Mouse (Mus musculus) lung, embryonic 14.5 days (tissue): ENCODE measurements at regions not wholly inside any gene's neighbourhood (a gene's known extent, or its start where the extent isn't known, plus 50 kb on each side); places are given as distances from the start of the nearest gene placed in this dataset.

Experiments
- ATAC-seq: fragments of 200-750 bp; cut with Nextera tagmentation; 2 replicates; pipeline ENCODE4 v1.8.0; 2017; ENCODE audit warnings: mild to moderate bottlenecking, moderate TSS enrichment, moderate library complexity; ENCODE audit not compliant: insufficient read depth
- DNase-seq: peaks from one replicate; pipeline ENCODE4 v3.0.0-alpha.2; 2015
- H3K27ac ChIP-seq: fragments of 300-500 bp; sonication (generic); 2 replicates; pipeline ENCODE4 v1.5.1; 2014; ENCODE audit warnings: low read depth, mild to moderate bottlenecking, moderate library complexity
- H3K27me3 ChIP-seq: fragments of 300-500 bp; sonication (generic); 2 replicates; pipeline ENCODE4 v1.6.1; 2014; ENCODE audit warnings: low read length, control low read depth; ENCODE audit not compliant: insufficient read depth
- H3K36me3 ChIP-seq: fragments of 300-500 bp; sonication (generic); 2 replicates; pipeline ENCODE4 v1.6.1; 2014; ENCODE audit warnings: control low read depth; ENCODE audit not compliant: insufficient read depth
- H3K4me1 ChIP-seq: fragments of 300-500 bp; sonication (generic); 2 replicates; pipeline ENCODE4 v1.6.1; 2014; ENCODE audit warnings: antibody characterized with exemption, control low read depth; ENCODE audit not compliant: insufficient read depth
- H3K4me2 ChIP-seq: fragments of 300-500 bp; sonication (generic); 2 replicates; pipeline ENCODE4 v1.6.1; 2014; ENCODE audit warnings: mild to moderate bottlenecking
- H3K4me3 ChIP-seq: fragments of 300-500 bp; sonication (generic); 2 replicates; pipeline ENCODE4 v1.5.1; 2014; ENCODE audit warnings: low read depth, low read length
- H3K9ac ChIP-seq: fragments of 300-500 bp; sonication (generic); 2 replicates; pipeline ENCODE4 v1.6.1; 2014
- H3K9me3 ChIP-seq: fragments of 300-500 bp; sonication (generic); 2 replicates; pipeline ENCODE4 v1.6.1; 2016; ENCODE audit warnings: low read depth, low read length, control low read depth
- CTCF ChIP-seq: IDR thresholded peaks from 2 replicates; pipeline ENCODE4 v1.5.1; 2016; ENCODE audit warnings: antibody characterized with exemption, low read depth
- WGBS: fragments of 180-500 bp; shearing (Covaris S2); extraction: QIAGEN DNeasy Blood & Tissue Kit; methylation state at CpG from one replicate; pipeline ENCODE4 v1.1.7; 2014; 5-methylcytosine and 5-hydroxymethylcytosine counted together

DNA sequence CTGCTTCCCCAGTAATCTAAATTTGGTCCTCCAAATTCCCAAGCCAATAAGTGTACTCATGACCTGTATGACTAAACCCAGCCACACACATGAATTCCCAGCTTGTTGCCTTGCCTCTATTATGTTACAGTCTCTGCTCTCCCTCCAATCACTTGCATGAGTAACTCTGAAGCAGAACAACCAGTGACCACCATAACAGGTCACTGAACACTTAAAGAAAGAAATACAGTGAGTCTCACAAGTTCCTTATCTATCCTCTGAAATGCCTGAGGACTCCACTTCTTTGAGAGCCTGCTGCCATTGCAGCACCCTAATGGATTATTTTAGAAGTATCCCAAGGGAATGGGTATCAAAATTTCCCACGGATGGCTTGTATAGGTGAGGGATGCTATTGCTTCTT is 909.7 kb downstream of the Sorcs3 start:
- Histone ChIP-seq H3K27ac (no peak overlapping the region), H3K9ac (no peak overlapping the region), H3K9me3 (no peaks in the 10 kb centered on the region), H3K27me3 (no peaks in the 10 kb centered on the region), H3K4me1 (no peaks in the 10 kb centered on the region), H3K4me2 (no peak overlapping the region), H3K36me3 (no peaks in the 10 kb centered on the region), H3K4me3 (no peak overlapping the region)
- no peak for TF ChIP-seq CTCF
- 67% methylated on average over 1 of the region's 1 CpGs for WGBS
- ATAC-seq (no peak), DNase-seq (no peak)

DNA sequence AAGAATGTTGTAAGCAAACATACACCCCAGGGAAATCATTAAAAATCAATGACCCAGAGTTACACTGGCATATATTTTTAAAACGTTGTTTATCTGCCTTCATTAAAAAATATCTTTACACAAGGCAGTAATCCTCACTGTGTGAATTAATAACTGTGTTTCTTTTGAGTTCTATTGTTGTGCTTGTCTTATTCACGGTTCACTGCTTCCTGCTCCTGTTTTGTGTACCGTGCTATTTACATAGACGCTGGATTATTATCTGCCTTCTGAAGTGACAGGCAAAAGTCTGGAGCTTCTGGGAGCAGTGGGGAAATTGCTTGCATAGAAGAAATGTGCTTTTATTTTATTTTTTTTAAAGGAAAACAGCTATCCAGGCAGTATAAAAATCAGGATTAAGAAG is 925.8 kb downstream of the Sorcs3 start:
- no peaks in the 10 kb centered on the region for H3K9me3 ChIP-seq
- H3K4me2 ChIP-seq: no peak overlapping the region
- TF ChIP-seq CTCF: no peak
- DNase-seq (no peak), ATAC-seq (no peak)
- 58% methylated on average over 4 of the region's 4 CpGs for WGBS
- no peak overlapping the region for H3K4me3 ChIP-seq
- H3K27ac ChIP-seq: no peak overlapping the region
- no peak overlapping the region for H3K9ac ChIP-seq
- no peaks in the 10 kb centered on the region for H3K27me3 ChIP-seq
- no peaks in the 10 kb centered on the region for H3K4me1 ChIP-seq
- no peaks in the 10 kb centered on the region for H3K36me3 ChIP-seq

DNA sequence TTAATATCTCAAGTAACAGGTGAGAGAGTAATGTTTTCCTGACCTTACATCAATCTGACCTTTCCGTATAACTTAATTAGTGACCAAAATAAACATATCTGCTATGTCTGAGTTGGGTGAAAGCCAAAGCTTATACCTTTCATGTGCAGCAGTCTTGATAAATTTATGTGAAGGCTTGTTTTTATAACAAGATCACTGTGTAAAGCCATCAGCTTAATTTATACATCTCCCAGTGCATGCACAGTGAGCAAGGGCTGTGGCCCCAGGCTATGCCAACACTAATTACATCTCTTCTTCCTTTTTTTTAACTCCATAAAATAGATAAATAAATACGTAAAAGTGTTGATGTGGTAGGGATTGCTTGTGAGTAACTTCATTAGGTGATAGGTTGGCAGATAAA is 966.3 kb downstream of the Sorcs3 start:
- no peak for TF ChIP-seq CTCF
- H3K9ac ChIP-seq: no peak overlapping the region
- WGBS: 36% methylated on average over 2 of the region's 2 CpGs
- no peaks in the 10 kb centered on the region for H3K9me3 ChIP-seq
- no peak overlapping the region for H3K4me3 ChIP-seq
- no peak overlapping the region for H3K4me2 ChIP-seq
- no peak for DNase-seq
- no peaks in the 10 kb centered on the region for H3K4me1 ChIP-seq
- no peak overlapping the region for H3K27ac ChIP-seq
- H3K27me3 ChIP-seq: no peaks in the 10 kb centered on the region
- no peaks in the 10 kb centered on the region for H3K36me3 ChIP-seq
- ATAC-seq: no peak

DNA sequence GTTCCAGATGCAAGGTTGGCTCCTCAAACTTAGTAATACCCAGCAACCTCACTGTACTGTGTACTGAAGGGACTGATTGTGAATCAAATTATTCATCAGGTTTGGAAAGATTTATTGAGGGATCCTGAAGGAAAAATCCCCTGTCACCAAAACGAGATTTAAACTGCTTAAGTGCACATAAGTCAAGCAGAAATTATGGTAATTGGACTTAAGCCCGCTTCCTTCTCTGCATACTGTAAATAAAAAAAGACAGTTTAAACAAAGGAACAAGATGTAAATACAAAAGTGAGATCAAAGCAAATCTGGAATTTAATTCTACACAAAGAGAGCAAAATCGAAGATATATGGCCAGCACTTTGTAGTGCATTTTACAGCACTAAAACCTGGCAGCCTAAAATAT is 1002.1 kb downstream of the Sorcs3 start:
- no peaks in the 10 kb centered on the region for H3K27me3 ChIP-seq
- WGBS: 33% methylated on average over 3 of the region's 3 CpGs
- ATAC-seq: no peak

DNA sequence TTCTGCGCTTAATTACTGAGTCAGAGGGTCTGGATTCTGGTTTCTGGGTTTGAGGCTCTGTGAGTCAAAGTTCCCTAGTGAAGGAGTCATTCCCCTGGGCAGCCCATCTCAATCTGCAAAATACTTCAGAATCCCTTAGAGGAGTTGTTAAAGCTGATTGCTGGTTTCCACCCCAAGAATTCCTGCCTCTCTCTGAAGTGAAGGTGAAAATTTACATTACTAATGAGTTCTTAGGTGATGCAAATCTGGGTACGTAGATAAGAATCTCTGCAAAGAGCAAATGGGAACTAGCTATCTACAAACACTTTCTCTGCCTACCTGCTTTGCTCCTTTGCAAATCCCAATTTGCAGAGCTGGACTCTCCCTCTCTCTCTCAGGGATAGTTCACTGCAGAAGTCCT is 1036.8 kb downstream of the Sorcs3 start:
- H3K27me3 ChIP-seq: no peaks in the 10 kb centered on the region
- H3K4me2 ChIP-seq: no peak overlapping the region
- 47% methylated on average over 2 of the region's 2 CpGs for WGBS
- ATAC-seq (no peak), DNase-seq (no peak)
- no peaks in the 10 kb centered on the region for H3K9me3 ChIP-seq
- no peaks in the 10 kb centered on the region for H3K36me3 ChIP-seq
- no peak overlapping the region for H3K27ac ChIP-seq
- TF ChIP-seq CTCF: no peak
- no peak overlapping the region for H3K9ac ChIP-seq
- no peak overlapping the region for H3K4me3 ChIP-seq
- no peaks in the 10 kb centered on the region for H3K4me1 ChIP-seq

More for the DNA sequence above, 1002.1 kb downstream of the Sorcs3 start:
- Histone ChIP-seq H3K27ac (no peak overlapping the region), H3K9me3 (no peaks in the 10 kb centered on the region), H3K36me3 (no peaks in the 10 kb centered on the region), H3K4me2 (no peak overlapping the region), H3K9ac (no peak overlapping the region), H3K4me1 (no peaks in the 10 kb centered on the region), H3K4me3 (no peak overlapping the region)
- TF ChIP-seq CTCF: no peak
- DNase-seq: peak; percentile 44

DNA sequence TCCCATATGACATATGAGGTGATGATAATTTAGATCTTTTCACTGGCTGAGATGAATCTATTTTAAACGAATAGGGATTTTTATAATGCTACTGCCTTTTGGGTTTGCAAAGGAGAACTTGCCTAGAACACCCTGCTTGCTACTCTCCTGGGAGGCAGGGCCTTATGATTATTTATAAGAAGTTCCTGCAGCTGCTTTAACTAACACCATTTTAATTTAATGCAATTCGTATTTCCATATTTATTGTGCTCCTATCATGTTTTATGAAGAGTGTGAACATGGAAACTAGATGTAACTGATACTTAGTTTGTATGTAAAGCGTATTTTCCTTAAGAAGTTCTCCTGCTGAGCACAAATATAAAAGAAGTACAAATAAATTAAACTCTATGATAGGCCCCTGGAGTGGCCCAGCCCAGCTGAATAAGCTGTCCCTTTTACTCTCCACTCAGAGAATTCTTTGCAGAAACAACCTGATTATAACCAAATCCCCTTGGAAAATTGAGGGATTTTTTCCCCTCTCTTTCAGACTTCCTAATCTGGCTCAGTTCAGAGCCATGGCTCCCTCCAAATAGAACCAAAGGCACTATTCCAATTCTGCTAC is 1039.4 kb downstream of the Sorcs3 start:
- H3K4me1 ChIP-seq: no peaks in the 10 kb centered on the region
- H3K27me3 ChIP-seq: no peaks in the 10 kb centered on the region
- H3K27ac ChIP-seq: no peak overlapping the region
- no peaks in the 10 kb centered on the region for H3K9me3 ChIP-seq
- H3K4me3 ChIP-seq: no peak overlapping the region
- H3K4me2 ChIP-seq: no peak overlapping the region
- H3K9ac ChIP-seq: no peak overlapping the region
- no peak for TF ChIP-seq CTCF
- no peaks in the 10 kb centered on the region for H3K36me3 ChIP-seq
- no peak for ATAC-seq
- WGBS: 52% methylated on average over 3 of the region's 3 CpGs
- DNase-seq: no peak

DNA sequence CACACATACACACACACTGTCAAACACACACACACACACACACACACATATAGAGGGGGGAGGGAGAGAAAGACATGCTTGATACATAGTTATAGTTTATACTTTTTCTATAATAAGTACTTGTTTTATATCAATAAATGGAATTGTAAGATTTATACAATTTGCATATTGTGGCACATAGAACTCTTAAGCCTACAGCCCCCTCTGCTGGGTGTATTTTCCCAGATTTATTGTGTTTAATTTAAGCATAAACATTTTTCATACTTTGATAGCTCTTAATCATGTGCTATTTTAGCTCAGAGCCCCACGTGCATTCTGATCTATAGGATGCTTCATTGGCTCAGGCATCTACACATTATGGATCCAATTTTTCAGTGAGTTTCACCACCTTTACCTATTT is 1058.8 kb downstream of the Sorcs3 start:
- peak; percentile 37; the same call in 1 of the 2 replicates for TF ChIP-seq CTCF
- Histone ChIP-seq H3K9ac (no peak overlapping the region), H3K27me3 (no peaks in the 10 kb centered on the region), H3K4me3 (no peak overlapping the region), H3K36me3 (no peaks in the 10 kb centered on the region), H3K4me1 (peaks cover 10% of the 10 kb centered on the region; the same call in 1 of the 2 replicates), H3K27ac (no peak overlapping the region), H3K4me2 (no peak overlapping the region), H3K9me3 (no peaks in the 10 kb centered on the region)
- DNase-seq (peak; percentile 74), ATAC-seq (no peak)
- WGBS: 41% methylated on average over 1 of the region's 1 CpGs
